Mouse (Mus musculus) cerebellum, adult 2 months (tissue): ENCODE results near the gene Ap5s1.

ENCODE experiments used
- CTCF ChIP-seq: fragments of 200-500 bp; IDR thresholded peaks from 2 replicates; pipeline ENCODE4 v1.5.1; 2011; ENCODE audit warnings: low read depth, mild to moderate bottlenecking, control low read depth, low read length, moderate library complexity, borderline replicate concordance; ENCODE audit not compliant: insufficient read depth
- POLR2A ChIP-seq: fragments of 200-500 bp; IDR thresholded peaks from 2 replicates; pipeline ENCODE4 v1.6.1; 2011; ENCODE audit warnings: low read length, control low read depth, borderline replicate concordance; ENCODE audit not compliant: insufficient read depth

- no peak for TF ChIP-seq CTCF
- no peak for TF ChIP-seq POLR2A
Measured at GRCm38 (mm10) chr2:131255738-131256137, 48.9 kb downstream of the Ap5s1 start.
